Mouse (Mus musculus) right cerebral cortex, postnatal 14 days (tissue): ENCODE results near the gene Sepsecs.
"Not testable (repeated sequence)": the region's sequence is repeated elsewhere in the genome, so short reads cannot be mapped to it uniquely, and the experiment has no call there.

Source experiments
- DNase-seq: peaks from one replicate; pipeline ENCODE4 v3.0.0; 2022

Sepsecs gene

GRCm38 (mm10) chr5:52669426-52670191 is at the start of gene Sepsecs:
Gene Sepsecs, minus strand, starts transcription at chr5:52669708.
- peak; percentile 96 for DNase-seq

GRCm38 (mm10) chr5:52716742-52717448 is 47.4 kb upstream of the Sepsecs start:
- DNase-seq, result no peak

GRCm38 (mm10) chr5:52712704-52713103 is 43.2 kb upstream of the Sepsecs start:
- DNase-seq, result no peak

GRCm38 (mm10) chr5:52704562-52704961 is 35.1 kb upstream of the Sepsecs start:
- no peak for DNase-seq

- DNase-seq, result not testable (repeated sequence)
Observed at GRCm38 (mm10) chr5:52697882-52698440, 28.5 kb upstream of the Sepsecs start.

- DNase-seq, result no peak
Observed at GRCm38 (mm10) chr5:52697291-52697690, 27.8 kb upstream of the Sepsecs start.

GRCm38 (mm10) chr5:52687741-52688455 is 18.4 kb upstream of the Sepsecs start:
- DNase-seq, result no peak

GRCm38 (mm10) chr5:52681111-52681510 is 11.6 kb upstream of the Sepsecs start:
- no peak for DNase-seq

GRCm38 (mm10) chr5:52680191-52680590 is 10.7 kb upstream of the Sepsecs start:
- DNase-seq, result no peak

- no peak for DNase-seq
Observed at GRCm38 (mm10) chr5:52678498-52679070, 9.1 kb upstream of the Sepsecs start.

- DNase-seq, result no peak
Observed at GRCm38 (mm10) chr5:52677126-52677525, 7.6 kb upstream of the Sepsecs start.

- DNase-seq, result no peak
Observed at GRCm38 (mm10) chr5:52674384-52675069, 5.0 kb upstream of the Sepsecs start.

- DNase-seq, result no peak
Observed at GRCm38 (mm10) chr5:52673341-52673740, 3.8 kb upstream of the Sepsecs start.

GRCm38 (mm10) chr5:52670745-52671144 is 1.2 kb upstream of the Sepsecs start:
- no peak for DNase-seq

- DNase-seq, result no peak
Observed at GRCm38 (mm10) chr5:52666766-52667165, 2.7 kb downstream of the Sepsecs start.

- no peak for DNase-seq
Observed at GRCm38 (mm10) chr5:52657957-52658356, 11.6 kb downstream of the Sepsecs start.

- DNase-seq, result no peak
Observed at GRCm38 (mm10) chr5:52657336-52657735, 12.2 kb downstream of the Sepsecs start.

- no peak for DNase-seq
Observed at GRCm38 (mm10) chr5:52655992-52656391, 13.5 kb downstream of the Sepsecs start.

- DNase-seq, result no peak
Observed at GRCm38 (mm10) chr5:52654961-52655360, 14.5 kb downstream of the Sepsecs start.

GRCm38 (mm10) chr5:52652606-52653005 is 16.9 kb downstream of the Sepsecs start:
- no peak for DNase-seq

GRCm38 (mm10) chr5:52652086-52652485 is 17.4 kb downstream of the Sepsecs start:
- DNase-seq, result no peak
